Mouse (Mus musculus) brain, embryonic 14.5 days (tissue): ENCODE measurements around the gene Znrf2.

Source experiments
- CTCF ChIP-seq: fragments of 200-500 bp; IDR thresholded peaks from 2 replicates; pipeline ENCODE4 v1.5.1; 2012; ENCODE audit warnings: inconsistent platforms, mild to moderate bottlenecking, moderate library complexity, borderline replicate concordance; ENCODE audit not compliant: insufficient read depth, insufficient read length; ENCODE audit errors: extremely low read depth
- POLR2A ChIP-seq: fragments of 200-500 bp; IDR thresholded peaks from 2 replicates; pipeline ENCODE4 v1.6.1; 2012; ENCODE audit warnings: mild to moderate bottlenecking, inconsistent platforms, borderline replicate concordance; ENCODE audit not compliant: poor library complexity, insufficient read depth, insufficient read length, severe bottlenecking; ENCODE audit errors: extremely low read depth

DNA sequence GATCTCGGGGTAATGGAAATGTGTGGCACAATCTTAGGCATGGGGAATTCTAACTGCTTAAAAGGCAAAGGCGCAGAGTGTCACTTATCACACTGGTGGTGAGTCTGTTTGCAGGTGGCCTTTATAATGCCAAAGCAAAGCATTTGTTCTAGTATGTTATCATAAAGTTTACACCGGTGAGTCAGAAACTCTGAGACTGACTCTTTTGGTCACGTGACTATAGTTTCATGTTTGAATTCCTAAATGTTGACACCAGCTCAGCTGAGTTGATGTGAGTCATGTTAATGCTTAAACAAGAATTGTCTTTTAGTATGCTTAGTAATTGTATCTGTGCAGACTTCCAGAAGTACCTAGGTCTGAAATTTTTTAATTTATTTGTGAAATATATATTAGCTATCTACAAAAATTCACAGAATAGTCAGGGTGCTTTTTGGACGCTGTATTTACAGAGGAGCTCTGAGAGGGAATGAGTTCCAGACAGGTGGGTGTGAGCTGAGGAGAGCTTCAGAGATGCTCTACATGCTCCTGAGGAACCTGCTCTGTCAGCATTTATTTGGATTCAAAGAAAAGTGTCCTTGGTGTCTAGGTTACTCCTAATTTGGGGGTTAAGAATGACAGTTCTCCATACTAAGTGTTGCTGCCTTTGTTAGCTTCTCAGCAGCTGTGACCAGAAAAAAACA lies 50.2 kb downstream of the Znrf2 start:
- TF ChIP-seq CTCF, result no peak
- TF ChIP-seq POLR2A, result no peak
